Mouse (Mus musculus) left cerebral cortex, adult 11 months (tissue): Measurements from ENCODE around the gene Smyd5.
"Not testable (repeated sequence)": the region's sequence is repeated elsewhere in the genome, so short reads cannot be mapped to it uniquely, and the experiment has no call there.

Experiments
- DNase-seq: peaks from one replicate; pipeline ENCODE4 v3.0.0; 2022; ENCODE audit warnings: low spot score

Gene Smyd5

GRCm38 (mm10) chr6:85447351-85447750 is 15.6 kb downstream of the Smyd5 start:
- no peak for DNase-seq

- DNase-seq: not testable (repeated sequence)
Observed at GRCm38 (mm10) chr6:85450140-85450539, 18.4 kb downstream of the Smyd5 start.

GRCm38 (mm10) chr6:85450697-85451663 is 19.2 kb downstream of the Smyd5 start, which contains the start of gene Cct7:
Gene Cct7 (plus strand): TSS chr6:85451514.
- peak; percentile 100 for DNase-seq

GRCm38 (mm10) chr6:85451664-85452410 is 20.0 kb downstream of the Smyd5 start, which contains the start of gene Pradc1:
Gene Pradc1 (minus strand): TSS chr6:85451970.
- peak; percentile 96 for DNase-seq

- no peak for DNase-seq
Observed at GRCm38 (mm10) chr6:85452411-85452665, 20.5 kb downstream of the Smyd5 start.

- DNase-seq: no peak
Observed at GRCm38 (mm10) chr6:85452816-85453215, 21.0 kb downstream of the Smyd5 start.

- no peak for DNase-seq
Observed at GRCm38 (mm10) chr6:85459621-85460020, 27.8 kb downstream of the Smyd5 start.

GRCm38 (mm10) chr6:85465381-85465780 is 33.6 kb downstream of the Smyd5 start:
- no peak for DNase-seq

- no peak for DNase-seq
Observed at GRCm38 (mm10) chr6:85469660-85470430, 38.1 kb downstream of the Smyd5 start.

GRCm38 (mm10) chr6:85471962-85472361 is 40.2 kb downstream of the Smyd5 start:
- DNase-seq: no peak

- no peak for DNase-seq
Observed at GRCm38 (mm10) chr6:85472542-85472941, 40.8 kb downstream of the Smyd5 start.

- no peak for DNase-seq
Observed at GRCm38 (mm10) chr6:85475581-85475980, 43.8 kb downstream of the Smyd5 start.

- no peak for DNase-seq
Observed at GRCm38 (mm10) chr6:85477366-85477917, 45.7 kb downstream of the Smyd5 start.

- DNase-seq: no peak
Observed at GRCm38 (mm10) chr6:85478416-85478815, 46.6 kb downstream of the Smyd5 start.

- DNase-seq: no peak
Observed at GRCm38 (mm10) chr6:85479979-85480378, 48.2 kb downstream of the Smyd5 start.

GRCm38 (mm10) chr6:85480685-85481084 is 48.9 kb downstream of the Smyd5 start:
- DNase-seq: no peak

- no peak for DNase-seq
Observed at GRCm38 (mm10) chr6:85483843-85484721, 52.3 kb downstream of the Smyd5 start.

- no peak for DNase-seq
Observed at GRCm38 (mm10) chr6:85485738-85486137, 53.9 kb downstream of the Smyd5 start.

- DNase-seq: no peak
Observed at GRCm38 (mm10) chr6:85488510-85488909, 56.7 kb downstream of the Smyd5 start.

GRCm38 (mm10) chr6:85489717-85490116 is 57.9 kb downstream of the Smyd5 start:
- DNase-seq: no peak

GRCm38 (mm10) chr6:85490252-85490651 is 58.5 kb downstream of the Smyd5 start:
- DNase-seq: no peak
